Mouse (Mus musculus) monocyte, adult 2 months (primary cell): ENCODE measurements around the gene Lrmda.

ENCODE experiments used
- DNase-seq, 2 experiments: peaks; one replicate each; pipeline ENCODE4 v3.0.0; 2022; ENCODE audit warnings: low spot score in 2 of 2, low read depth in 1 of 2

The Lrmda gene

DNA sequence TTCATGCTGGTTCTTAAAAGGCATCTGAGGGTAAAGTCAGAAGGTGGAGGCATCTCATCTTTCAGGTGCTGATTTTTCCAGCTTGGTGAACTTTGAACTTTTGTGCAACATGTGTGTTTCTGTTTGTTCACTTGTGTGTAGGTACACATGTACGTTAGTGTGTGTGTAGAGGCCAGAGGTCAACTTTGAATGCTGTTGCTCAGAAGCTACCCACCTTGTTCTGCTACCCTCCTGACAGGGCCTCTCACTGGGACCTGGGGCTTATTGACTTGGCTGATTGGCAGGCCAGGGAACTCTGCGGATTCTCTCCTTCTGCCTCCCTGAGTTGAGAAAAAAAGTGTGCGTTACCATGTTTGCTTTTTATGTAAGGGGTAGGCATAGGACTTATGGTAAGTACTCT is 203.1 kb downstream of the Lrmda start:
- no peak for DNase-seq

GRCm38 (mm10) chr14:22226205-22226604 is 206.7 kb downstream of the Lrmda start:
- no peak for DNase-seq

DNA sequence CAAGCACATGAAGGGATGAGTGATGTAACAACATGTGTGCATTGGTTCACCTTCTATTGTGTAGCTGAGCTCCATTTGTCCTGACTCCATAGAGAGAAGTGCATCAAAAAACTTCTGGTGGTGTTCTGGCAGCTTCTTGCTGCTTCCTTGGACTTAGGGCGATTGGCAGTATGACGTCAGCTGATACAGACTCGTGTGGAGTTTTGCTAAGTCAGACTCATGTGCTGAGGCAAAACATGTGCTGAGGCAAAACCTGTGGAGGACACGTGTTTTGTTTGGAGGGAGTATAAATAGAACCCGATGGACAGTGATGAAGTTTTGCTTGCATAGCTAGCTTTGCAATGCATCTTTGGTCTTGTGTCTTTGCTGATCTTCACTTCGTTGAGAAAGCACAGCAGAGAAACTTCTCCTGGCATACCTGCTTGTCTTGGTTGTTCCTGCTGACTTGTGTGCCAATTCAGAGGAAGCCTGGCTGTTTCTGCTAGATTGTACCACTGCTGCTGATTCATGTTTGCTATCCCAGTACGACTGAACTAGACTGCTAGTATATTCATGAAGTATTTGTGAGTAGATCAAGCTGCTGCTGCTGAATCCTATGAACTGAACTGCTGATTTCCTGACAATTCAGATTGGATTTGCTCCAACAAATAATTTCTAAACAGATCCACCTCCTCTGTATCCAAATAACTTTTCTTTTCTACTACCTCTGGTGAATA is 208.9 kb downstream of the Lrmda start:
- DNase-seq: no peak

GRCm38 (mm10) chr14:22240315-22240714 is 220.8 kb downstream of the Lrmda start:
- no peak for DNase-seq

- no peak for DNase-seq
Observed at GRCm38 (mm10) chr14:22255458-22255857, 235.9 kb downstream of the Lrmda start.

DNA sequence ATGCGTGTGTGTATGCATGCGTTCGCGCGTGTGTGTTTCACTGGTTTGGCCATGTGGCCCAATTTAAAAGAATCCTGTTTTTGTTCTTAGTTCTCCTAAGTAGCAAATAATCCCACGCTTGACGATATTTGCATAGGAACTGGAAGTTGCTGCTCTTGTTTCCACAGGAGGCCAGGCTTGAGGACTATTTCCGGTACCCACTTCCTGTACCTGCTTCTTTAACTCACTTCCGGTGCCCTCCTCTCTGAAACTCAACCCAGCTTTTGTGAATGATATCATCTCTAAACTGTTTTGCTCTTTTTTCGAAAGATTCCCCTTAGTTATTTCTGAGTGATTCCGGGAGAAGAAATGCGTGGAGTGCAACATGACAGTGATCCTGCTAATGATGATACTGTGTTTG is 236.8 kb downstream of the Lrmda start:
- no peak for DNase-seq

GRCm38 (mm10) chr14:22259376-22260032 is 240.0 kb downstream of the Lrmda start:
- no peak for DNase-seq

DNA sequence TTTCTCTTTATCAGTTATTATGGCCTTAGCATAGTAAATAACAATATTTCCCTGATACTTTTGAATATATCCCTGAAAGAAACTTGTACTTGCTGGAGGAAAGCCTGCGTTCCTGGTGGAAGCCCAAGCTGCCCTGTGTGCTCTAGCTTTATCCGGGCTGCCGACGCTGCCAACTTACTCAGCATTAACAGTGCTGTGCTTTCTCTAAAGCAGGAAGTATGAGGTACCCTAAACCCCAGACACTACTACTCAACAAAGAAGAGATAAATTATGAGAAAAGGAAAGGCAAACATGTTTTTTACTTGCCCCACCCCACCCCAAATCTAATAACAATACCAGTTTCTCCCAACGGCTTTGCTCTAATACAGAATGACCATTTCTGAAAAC is 240.5 kb downstream of the Lrmda start:
- DNase-seq: no peak

DNA sequence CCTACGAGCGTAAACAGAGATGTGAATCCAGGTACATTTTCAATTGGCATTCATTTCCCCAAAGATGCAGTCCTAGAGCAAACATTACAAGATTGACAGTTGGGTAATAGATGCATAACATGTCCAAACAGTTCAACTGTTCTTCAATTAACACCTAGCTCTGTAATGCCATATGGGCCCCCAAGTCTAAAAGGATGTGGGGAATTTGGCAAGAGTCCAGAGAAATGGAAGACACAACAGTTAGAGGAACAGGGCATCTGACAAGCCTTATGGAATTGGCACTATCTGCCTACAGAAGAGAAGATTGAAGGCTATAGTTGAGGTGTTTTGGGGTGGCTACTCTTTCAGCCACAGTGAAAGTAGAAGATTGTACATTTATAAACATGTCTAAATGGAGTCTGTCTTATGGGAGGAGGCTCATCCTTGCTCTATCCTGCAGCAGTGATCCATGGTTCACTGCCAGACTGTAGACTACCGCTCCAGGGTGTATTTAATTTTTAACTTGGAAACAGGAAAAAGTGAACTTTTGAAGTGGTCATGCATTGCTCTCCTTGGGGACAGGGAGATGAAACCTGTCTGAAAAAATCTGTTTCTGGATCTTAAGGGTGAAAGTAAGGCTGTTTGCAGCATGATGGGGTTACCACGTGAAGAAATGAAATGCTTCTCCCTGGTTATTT is 245.9 kb downstream of the Lrmda start:
- DNase-seq: no peak

- no peak for DNase-seq
Observed at GRCm38 (mm10) chr14:22269812-22270211, 250.3 kb downstream of the Lrmda start.

DNA sequence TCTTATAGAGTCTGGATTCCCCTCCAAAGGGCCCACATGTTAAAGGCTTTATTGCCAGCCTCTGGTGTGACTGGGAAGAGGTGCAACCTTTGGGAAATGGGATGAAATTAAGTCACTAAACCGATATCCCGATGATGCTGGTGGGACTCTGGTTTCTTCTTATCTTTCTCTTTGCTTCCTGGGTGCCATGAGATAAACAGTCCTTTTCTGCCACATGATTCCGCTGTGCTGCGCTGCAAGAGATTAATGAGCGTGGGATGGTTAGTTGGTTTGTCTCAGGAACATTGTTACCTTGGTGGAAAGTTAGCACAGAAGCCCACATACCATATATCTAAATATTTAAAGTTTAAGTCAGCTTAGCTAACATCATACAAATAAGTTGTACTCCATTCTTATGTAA is 258.5 kb downstream of the Lrmda start:
- no peak for DNase-seq

DNA sequence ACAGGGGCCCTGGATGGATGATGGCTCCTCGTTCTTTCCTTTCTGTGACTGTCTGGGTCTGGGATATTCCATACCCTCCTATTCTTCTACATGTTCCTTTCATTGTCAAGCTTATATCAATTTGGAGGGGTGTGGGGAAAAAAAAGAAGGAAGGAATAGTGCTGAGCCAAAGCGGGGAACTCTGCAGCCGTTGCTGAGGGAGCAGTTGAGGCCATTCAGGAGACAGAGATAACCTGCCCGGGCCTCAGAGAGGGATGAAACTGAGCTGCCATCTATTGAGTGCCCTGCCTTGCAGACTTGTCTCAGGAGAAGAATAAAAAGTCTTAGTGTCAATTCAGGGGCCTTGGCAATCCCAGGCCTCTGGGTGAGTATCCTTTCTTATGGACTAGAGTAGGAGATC is 260.1 kb downstream of the Lrmda start:
- DNase-seq: no peak

- DNase-seq: no peak
Observed at GRCm38 (mm10) chr14:22281630-22282029, 262.1 kb downstream of the Lrmda start.

DNA sequence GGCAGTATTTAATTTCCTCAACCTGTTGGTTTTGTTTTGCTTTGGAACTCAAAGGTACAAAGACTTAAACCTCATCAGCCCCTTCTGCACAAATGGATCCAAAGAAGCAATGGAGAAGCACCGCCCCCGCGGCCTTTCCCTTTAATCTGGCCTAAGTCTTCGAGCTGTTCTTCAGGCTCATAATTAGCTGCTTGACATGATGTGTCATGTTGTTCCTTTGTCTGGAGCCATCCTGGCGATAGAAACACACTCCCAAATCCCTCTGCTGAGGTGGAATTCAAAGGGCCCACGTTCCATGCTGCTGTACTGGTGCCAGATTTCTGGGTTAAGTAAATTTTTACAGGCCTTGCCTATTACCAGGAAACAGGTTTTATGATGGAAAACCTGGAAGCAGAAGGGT is 263.3 kb downstream of the Lrmda start:
- DNase-seq: no peak

DNA sequence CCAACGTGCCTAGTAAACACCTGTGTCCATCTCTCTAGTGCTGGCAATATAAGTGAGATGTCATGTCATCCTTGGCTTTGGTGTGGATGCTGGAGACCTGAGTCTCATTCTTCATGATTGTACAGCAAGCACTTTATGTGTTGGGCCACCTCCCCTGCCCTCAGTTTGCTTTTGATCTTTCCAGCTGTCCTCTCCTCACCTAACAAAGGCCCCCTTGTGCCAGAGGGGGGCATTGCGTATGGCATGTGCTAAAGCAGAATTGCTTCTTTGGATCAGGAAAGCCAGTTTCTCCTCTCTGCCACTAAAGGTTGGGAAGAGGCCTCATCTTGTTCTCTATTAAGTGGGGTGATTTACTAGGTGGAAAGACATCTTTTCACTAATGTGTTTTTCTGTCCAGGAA is 264.2 kb downstream of the Lrmda start:
- no peak for DNase-seq

GRCm38 (mm10) chr14:22284823-22285517 is 265.5 kb downstream of the Lrmda start:
- DNase-seq: no peak

- DNase-seq: no peak
Observed at GRCm38 (mm10) chr14:22285826-22286225, 266.3 kb downstream of the Lrmda start.

DNA sequence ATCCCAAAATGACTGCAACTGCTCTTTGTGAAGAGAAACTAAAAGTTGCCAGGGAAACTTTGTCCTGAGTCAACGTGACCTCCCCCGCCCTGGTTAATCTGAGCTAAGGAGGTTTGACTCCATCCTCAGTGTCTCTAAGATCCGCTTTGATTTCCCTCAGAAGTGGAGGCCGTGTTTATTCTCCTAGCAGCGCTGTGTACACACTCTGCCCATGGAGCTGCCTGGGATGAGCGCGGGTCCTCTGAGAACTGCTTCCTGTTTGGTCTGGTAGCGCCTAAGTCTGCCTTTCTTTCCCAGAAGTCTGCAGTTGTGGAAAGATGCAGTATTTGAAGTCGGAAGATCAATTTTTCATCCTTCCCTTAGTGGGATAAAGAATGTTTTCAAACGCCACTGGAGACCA is 268.7 kb downstream of the Lrmda start:
- DNase-seq: no peak

DNA sequence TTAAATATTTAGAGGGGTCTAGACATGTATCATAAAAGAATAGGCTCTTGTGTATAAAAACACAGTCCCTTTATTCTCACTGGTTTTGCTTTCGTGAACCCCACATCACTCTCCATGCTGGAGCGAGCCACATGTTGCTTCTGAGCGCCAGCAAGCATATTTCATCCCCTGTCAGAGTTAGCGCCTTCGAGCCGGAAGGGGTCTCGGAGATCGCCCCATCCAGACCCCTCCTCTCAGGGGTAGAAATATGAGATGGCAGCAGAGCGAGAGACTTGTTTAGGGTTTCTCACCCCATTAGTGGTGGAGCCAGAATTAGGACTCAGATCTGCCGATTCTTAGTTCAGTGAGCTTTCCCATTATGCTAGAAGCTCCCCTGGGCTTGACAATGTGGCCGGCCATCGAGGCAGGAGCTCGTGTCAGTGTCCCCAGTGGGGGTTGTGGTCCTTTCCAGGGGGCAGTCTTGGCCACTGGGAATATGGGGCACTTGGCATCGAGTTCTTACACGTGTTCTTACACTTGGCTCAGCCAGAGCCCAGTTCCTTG is 269.9 kb downstream of the Lrmda start:
- DNase-seq: no peak

- no peak for DNase-seq
Observed at GRCm38 (mm10) chr14:22294371-22294770, 274.9 kb downstream of the Lrmda start.

- no peak for DNase-seq
Observed at GRCm38 (mm10) chr14:22296655-22297239, 277.2 kb downstream of the Lrmda start.
